Mouse (Mus musculus) limb, embryonic 15.5 days (tissue): Measurements from ENCODE around the gene Zgpat. TPM values are rescaled to one million over a fixed set of nuclear protein-coding genes. Genes with fewer than 3 reads are reported as not detected.

Experiments used
- ATAC-seq: fragments of 200-750 bp; cut with Nextera tagmentation; 2 replicates; pipeline ENCODE4 v1.8.0; 2017; ENCODE audit warnings: low read depth, moderate TSS enrichment; ENCODE audit not compliant: insufficient number of reproducible peaks, low FRiP score, low TSS enrichment
- H3K27ac ChIP-seq: fragments of 300-500 bp; sonication (generic); 2 replicates; pipeline ENCODE4 v1.5.1; 2015; ENCODE audit warnings: moderate library complexity, mild to moderate bottlenecking, inconsistent platforms
- H3K27me3 ChIP-seq: fragments of 300-500 bp; sonication (generic); 2 replicates; pipeline ENCODE4 v1.6.1; 2015; ENCODE audit warnings: inconsistent platforms
- H3K36me3 ChIP-seq: fragments of 300-500 bp; sonication (generic); 2 replicates; pipeline ENCODE4 v1.6.1; 2015; ENCODE audit warnings: inconsistent platforms
- H3K4me1 ChIP-seq: fragments of 300-500 bp; sonication (generic); 2 replicates; pipeline ENCODE4 v1.6.1; 2015; ENCODE audit warnings: inconsistent platforms
- H3K4me2 ChIP-seq: fragments of 300-500 bp; sonication (generic); 2 replicates; pipeline ENCODE4 v1.6.1; 2015; ENCODE audit warnings: mild to moderate bottlenecking, inconsistent platforms
- H3K4me3 ChIP-seq: fragments of 300-500 bp; sonication (generic); 2 replicates; pipeline ENCODE4 v1.5.1; 2015; ENCODE audit warnings: mild to moderate bottlenecking, inconsistent platforms
- H3K9ac ChIP-seq: fragments of 300-500 bp; sonication (generic); 2 replicates; pipeline ENCODE4 v1.6.1; 2015; ENCODE audit warnings: inconsistent platforms
- H3K9me3 ChIP-seq: fragments of 300-500 bp; sonication (generic); 2 replicates; pipeline ENCODE4 v1.6.1; 2016; ENCODE audit warnings: inconsistent platforms
- WGBS: fragments of 180-500 bp; shearing (Covaris S2); methylation state at CpG from one replicate; pipeline ENCODE4 v1.1.7; 2015; 5-methylcytosine and 5-hydroxymethylcytosine counted together
- polyA plus RNA-seq: library from polyadenylated mRNA; unstranded; fragments of >200 nt; fragmentation: Nextera tagmentation; extraction: Ambion mirVana; gene quantifications from 2 replicates; pipeline ENCODE4 v1.2.1, GENCODE M21; 2015

Zgpat gene
- polyA plus RNA-seq, 1 experiment from 2014 or later: 40.4 TPM

DNA sequence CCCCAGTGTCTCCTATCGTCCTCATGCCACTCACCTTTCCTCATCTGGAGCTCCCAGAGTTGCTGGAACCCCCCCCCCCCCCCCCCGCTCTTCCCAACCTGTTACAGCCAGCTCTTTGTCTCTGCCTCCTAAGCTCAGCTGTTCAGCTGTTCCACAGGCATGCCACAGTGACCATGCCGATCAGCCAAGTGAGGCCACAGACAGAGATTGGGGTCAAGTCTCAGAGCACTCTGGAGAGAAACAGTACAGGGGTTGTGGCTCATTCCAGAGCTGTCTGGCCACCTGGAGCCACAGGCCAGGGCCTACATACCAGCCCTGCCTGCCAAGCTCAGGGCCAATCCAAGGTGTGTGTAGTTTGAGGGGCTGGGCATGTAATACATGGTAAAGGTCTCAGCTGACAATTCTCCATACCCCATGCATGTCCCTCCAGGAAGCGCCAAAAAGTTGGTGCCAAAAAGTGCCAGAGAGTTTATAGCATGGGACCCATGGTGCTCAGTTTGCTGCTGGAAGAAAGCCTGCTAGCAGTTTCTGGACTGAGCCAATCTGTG, 22.0 kb downstream of the Zgpat start:
- ATAC-seq: no peak
- peaks cover 20% of the 10 kb centered on the region for H3K4me1 ChIP-seq
- no peaks in the 10 kb centered on the region for H3K9me3 ChIP-seq
- WGBS: 80% methylated on average over 3 of the region's 4 CpGs
- no peak overlapping the region for H3K9ac ChIP-seq
- no peak overlapping the region for H3K27ac ChIP-seq
- peaks cover 51% of the 10 kb centered on the region for H3K36me3 ChIP-seq
- no peak overlapping the region for H3K4me2 ChIP-seq
- no peak overlapping the region for H3K4me3 ChIP-seq
- no peaks in the 10 kb centered on the region for H3K27me3 ChIP-seq

- H3K27me3 ChIP-seq: no peaks in the 10 kb centered on the region
- H3K4me2 ChIP-seq: no peak overlapping the region
- WGBS: 55% methylated on average over 4 of the region's 4 CpGs
- H3K9ac ChIP-seq: no peak overlapping the region
- H3K4me3 ChIP-seq: no peak overlapping the region
- no peaks in the 10 kb centered on the region for H3K9me3 ChIP-seq
- H3K27ac ChIP-seq: no peak overlapping the region
- H3K4me1 ChIP-seq: peaks cover 9% of the 10 kb centered on the region; the same call in 1 of the 2 replicates
- no peak for ATAC-seq
- peaks cover 21% of the 10 kb centered on the region for H3K36me3 ChIP-seq
These were observed 25.6 kb downstream of the Zgpat start for GRCm38 (mm10) chr2:181390136-181390870.

DNA sequence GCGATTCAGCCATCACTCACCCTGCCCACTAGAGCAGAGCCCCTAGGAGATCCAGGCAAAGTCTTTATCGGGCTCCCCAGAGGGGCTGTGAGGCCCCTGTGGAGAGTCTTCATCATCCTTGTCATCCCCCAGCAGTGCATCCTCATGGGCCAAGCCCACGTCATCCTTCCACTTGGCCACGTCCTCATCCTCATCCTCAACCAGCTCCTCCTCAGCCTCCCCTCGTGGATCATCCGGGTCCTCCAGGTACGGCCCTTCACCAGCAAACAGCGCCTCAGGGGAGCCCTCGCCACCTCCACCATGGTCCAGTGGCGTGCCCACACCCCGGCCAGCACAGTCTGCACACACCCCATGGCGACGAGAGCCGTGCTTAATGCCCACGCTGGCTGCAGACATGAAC, 26.3 kb downstream of the Zgpat start:
- 89% methylated on average over 15 of the region's 15 CpGs for WGBS

GRCm38 (mm10) chr2:181391541-181391940, 26.8 kb downstream of the Zgpat start:
- H3K4me2 ChIP-seq: no peak overlapping the region
- no peaks in the 10 kb centered on the region for H3K27me3 ChIP-seq
- peaks cover 12% of the 10 kb centered on the region for H3K36me3 ChIP-seq
- no peak overlapping the region for H3K9ac ChIP-seq
- no peak overlapping the region for H3K27ac ChIP-seq
- 0 out of 2 replicates have a peak, but pooled peaks cover 2% of the 10 kb centered on the region for H3K4me1 ChIP-seq
- H3K4me3 ChIP-seq: no peak overlapping the region
- ATAC-seq: no peak
- no peaks in the 10 kb centered on the region for H3K9me3 ChIP-seq
- WGBS: 68% methylated on average over 2 of the region's 2 CpGs

More for the DNA sequence above, 26.3 kb downstream of the Zgpat start:
- Histone ChIP-seq H3K4me3 (no peak overlapping the region), H3K36me3 (peaks cover 17% of the 10 kb centered on the region), H3K9me3 (no peaks in the 10 kb centered on the region), H3K4me1 (peaks cover 4% of the 10 kb centered on the region; the same call in 1 of the 2 replicates), H3K27ac (no peak overlapping the region), H3K4me2 (no peak overlapping the region), H3K27me3 (no peaks in the 10 kb centered on the region), H3K9ac (no peak overlapping the region)
- ATAC-seq: no peak

DNA sequence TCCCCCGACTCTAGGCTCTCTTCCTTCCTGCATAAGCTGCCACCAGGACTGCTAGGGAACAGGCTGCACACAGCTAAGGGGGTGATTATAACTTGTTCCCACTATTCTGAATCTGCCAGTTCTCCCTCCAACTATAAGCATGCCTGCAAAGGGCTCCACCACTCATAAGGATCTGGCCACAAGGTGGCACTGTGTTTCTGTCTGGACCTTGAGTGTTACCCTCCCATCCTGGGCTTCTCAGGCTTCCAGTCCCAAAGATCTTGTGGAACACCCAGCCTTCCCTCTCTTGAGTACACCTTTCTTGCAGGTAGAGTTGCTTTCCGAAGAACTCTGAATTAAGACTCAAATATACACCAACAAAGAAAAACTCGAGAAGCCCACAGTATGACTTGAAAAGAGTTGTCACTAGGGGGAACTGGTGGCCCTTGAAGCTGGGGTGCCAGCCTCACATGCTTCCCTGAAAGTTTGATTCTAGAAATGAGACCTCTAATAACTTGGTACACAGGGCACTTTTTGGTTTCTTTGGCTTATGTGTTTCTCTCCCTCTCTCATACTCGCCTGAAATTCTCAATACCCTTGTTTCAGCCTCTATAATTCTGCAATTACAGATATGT, 28.0 kb downstream of the Zgpat start:
- Histone ChIP-seq H3K4me2 (no peak overlapping the region), H3K9ac (no peak overlapping the region), H3K9me3 (no peaks in the 10 kb centered on the region), H3K4me1 (no peaks in the 10 kb centered on the region), H3K27me3 (no peaks in the 10 kb centered on the region), H3K27ac (no peak overlapping the region), H3K36me3 (peaks cover 3% of the 10 kb centered on the region; the same call in 1 of the 2 replicates), H3K4me3 (no peak overlapping the region)
- peak; percentile 59; the same call in 1 of the 2 replicates for ATAC-seq
- 26% methylated on average over 4 of the region's 4 CpGs for whole genome bisulfite sequencing

- H3K9ac ChIP-seq: no peak overlapping the region
- H3K4me2 ChIP-seq: no peak overlapping the region
- no peaks in the 10 kb centered on the region for H3K27me3 ChIP-seq
- no peaks in the 10 kb centered on the region for H3K4me1 ChIP-seq
- H3K4me3 ChIP-seq: no peak overlapping the region
- peaks cover 3% of the 10 kb centered on the region; the same call in 1 of the 2 replicates for H3K36me3 ChIP-seq
- H3K27ac ChIP-seq: no peak overlapping the region
- 81% methylated on average over 3 of the region's 3 CpGs for WGBS
- H3K9me3 ChIP-seq: no peaks in the 10 kb centered on the region
- no peak for ATAC-seq
These were observed 29.4 kb downstream of the Zgpat start for GRCm38 (mm10) chr2:181394086-181394485.

- Histone ChIP-seq H3K4me2 (no peak overlapping the region), H3K4me3 (no peak overlapping the region), H3K27me3 (no peaks in the 10 kb centered on the region), H3K9me3 (no peaks in the 10 kb centered on the region), H3K4me1 (no peaks in the 10 kb centered on the region), H3K9ac (no peak overlapping the region), H3K36me3 (no peaks in the 10 kb centered on the region), H3K27ac (no peak overlapping the region)
- ATAC-seq: no peak
- WGBS: 66% methylated on average over 5 of the region's 5 CpGs
These were observed 32.6 kb downstream of the Zgpat start for GRCm38 (mm10) chr2:181397207-181397761.

DNA sequence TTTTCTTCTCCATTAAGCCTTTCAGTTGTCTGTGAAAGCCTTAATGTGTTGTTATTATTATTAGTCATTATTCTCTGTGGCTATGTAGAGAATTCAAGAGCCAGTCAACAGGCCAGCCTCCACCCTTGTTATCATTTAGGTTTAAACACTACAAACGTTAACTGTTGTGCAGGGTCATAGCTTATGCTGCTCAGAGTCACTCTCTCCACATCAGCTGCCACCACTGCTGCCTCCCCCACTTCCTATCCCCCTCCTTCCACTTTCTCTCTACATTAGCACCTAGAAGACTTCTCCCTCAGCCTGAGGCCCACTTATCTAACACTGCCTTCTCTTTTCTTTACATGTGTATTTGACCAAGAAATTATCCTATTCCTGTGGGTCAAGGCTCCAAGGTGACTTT, 36.8 kb downstream of the Zgpat start:
- no peak overlapping the region for H3K27ac ChIP-seq
- no peak overlapping the region for H3K9ac ChIP-seq
- H3K4me1 ChIP-seq: no peaks in the 10 kb centered on the region
- H3K9me3 ChIP-seq: no peaks in the 10 kb centered on the region
- whole genome bisulfite sequencing: 17% methylated on average over 1 of the region's 1 CpGs
- H3K36me3 ChIP-seq: no peaks in the 10 kb centered on the region
- H3K27me3 ChIP-seq: no peaks in the 10 kb centered on the region
- H3K4me3 ChIP-seq: no peak overlapping the region
- ATAC-seq: no peak
- H3K4me2 ChIP-seq: no peak overlapping the region

DNA sequence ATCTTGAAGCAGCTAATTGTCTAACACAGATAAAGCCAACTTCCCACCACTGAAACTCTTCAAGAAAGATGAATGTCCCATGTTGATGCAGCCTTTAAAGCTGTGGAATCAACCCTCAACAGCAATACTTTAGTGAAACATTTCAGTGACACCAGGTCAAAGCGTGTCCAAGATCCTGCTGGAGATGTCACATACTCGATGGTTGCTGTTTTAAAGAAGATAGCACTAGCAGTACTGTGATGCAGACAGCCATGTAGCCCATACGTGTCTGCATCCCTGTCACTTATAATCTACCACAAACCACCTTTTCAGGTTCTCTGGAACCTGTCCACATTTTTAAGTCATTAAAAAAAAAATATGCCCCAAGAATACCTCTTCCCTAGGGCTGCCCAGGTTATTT, 39.0 kb downstream of the Zgpat start:
- no peaks in the 10 kb centered on the region for H3K27me3 ChIP-seq
- no peak overlapping the region for H3K4me3 ChIP-seq
- no peaks in the 10 kb centered on the region for H3K36me3 ChIP-seq
- WGBS: 87% methylated on average over 3 of the region's 3 CpGs
- no peak overlapping the region for H3K9ac ChIP-seq
- H3K4me2 ChIP-seq: no peak overlapping the region
- no peak for ATAC-seq
- H3K27ac ChIP-seq: no peak overlapping the region
- H3K9me3 ChIP-seq: no peaks in the 10 kb centered on the region
- no peaks in the 10 kb centered on the region for H3K4me1 ChIP-seq

- 77% methylated on average over 7 of the region's 7 CpGs for WGBS
- ATAC-seq: no peak
- no peaks in the 10 kb centered on the region for H3K9me3 ChIP-seq
- H3K4me1 ChIP-seq: no peaks in the 10 kb centered on the region
- H3K4me3 ChIP-seq: no peak overlapping the region
- no peak overlapping the region for H3K27ac ChIP-seq
- no peak overlapping the region for H3K9ac ChIP-seq
- H3K4me2 ChIP-seq: no peak overlapping the region
- H3K36me3 ChIP-seq: no peaks in the 10 kb centered on the region
- no peaks in the 10 kb centered on the region for H3K27me3 ChIP-seq
These were observed 44.9 kb downstream of the Zgpat start for GRCm38 (mm10) chr2:181409643-181410042.

- WGBS: 53% methylated on average over 4 of the region's 4 CpGs
- no peak overlapping the region for H3K27ac ChIP-seq
- no peak overlapping the region for H3K4me3 ChIP-seq
- no peak overlapping the region for H3K9ac ChIP-seq
- no peaks in the 10 kb centered on the region for H3K4me1 ChIP-seq
- no peaks in the 10 kb centered on the region for H3K27me3 ChIP-seq
- ATAC-seq: no peak
- H3K4me2 ChIP-seq: no peak overlapping the region
- H3K9me3 ChIP-seq: no peaks in the 10 kb centered on the region
- no peaks in the 10 kb centered on the region for H3K36me3 ChIP-seq
These were observed 46.2 kb downstream of the Zgpat start for GRCm38 (mm10) chr2:181410760-181411473.
